Mouse (Mus musculus) thymus, postnatal 25 days (tissue): ENCODE results near the gene Ptprm.

Experiments used
- DNase-seq: peaks from one replicate; pipeline ENCODE4 v3.0.0; 2022

Ptprm gene

GRCm38 (mm10) chr17:67277124-67277910, 76.9 kb downstream of the Ptprm start:
- DNase-seq: no peak

GRCm38 (mm10) chr17:67274531-67275094, 79.6 kb downstream of the Ptprm start:
- DNase-seq: peak; percentile 3

GRCm38 (mm10) chr17:67272928-67273327, 81.3 kb downstream of the Ptprm start:
- no peak for DNase-seq

- no peak for DNase-seq
Observed at GRCm38 (mm10) chr17:67268475-67269080, 85.7 kb downstream of the Ptprm start.

GRCm38 (mm10) chr17:67266270-67266669, 88.0 kb downstream of the Ptprm start:
- DNase-seq: no peak

- DNase-seq: no peak
Observed at GRCm38 (mm10) chr17:67265520-67265919, 88.7 kb downstream of the Ptprm start.

- DNase-seq: no peak
Observed at GRCm38 (mm10) chr17:67264716-67265115, 89.5 kb downstream of the Ptprm start.

- DNase-seq: no peak
Observed at GRCm38 (mm10) chr17:67263024-67263423, 91.2 kb downstream of the Ptprm start.

GRCm38 (mm10) chr17:67260016-67260415, 94.2 kb downstream of the Ptprm start:
- DNase-seq: no peak

- no peak for DNase-seq
Observed at GRCm38 (mm10) chr17:67257780-67258179, 96.5 kb downstream of the Ptprm start.

- DNase-seq: no peak
Observed at GRCm38 (mm10) chr17:67256171-67256570, 98.1 kb downstream of the Ptprm start.

- DNase-seq: no peak
Observed at GRCm38 (mm10) chr17:67253445-67253844, 100.8 kb downstream of the Ptprm start.

GRCm38 (mm10) chr17:67252992-67253391, 101.3 kb downstream of the Ptprm start:
- no peak for DNase-seq

- DNase-seq: no peak
Observed at GRCm38 (mm10) chr17:67245273-67245875, 108.9 kb downstream of the Ptprm start.

- DNase-seq: no peak
Observed at GRCm38 (mm10) chr17:67242774-67243495, 111.3 kb downstream of the Ptprm start.

- no peak for DNase-seq
Observed at GRCm38 (mm10) chr17:67241951-67242773, 112.1 kb downstream of the Ptprm start.

- no peak for DNase-seq
Observed at GRCm38 (mm10) chr17:67238866-67239265, 115.4 kb downstream of the Ptprm start.

GRCm38 (mm10) chr17:67237407-67237806, 116.8 kb downstream of the Ptprm start:
- DNase-seq: no peak

- no peak for DNase-seq
Observed at GRCm38 (mm10) chr17:67233063-67233462, 121.2 kb downstream of the Ptprm start.

- no peak for DNase-seq
Observed at GRCm38 (mm10) chr17:67226991-67227390, 127.3 kb downstream of the Ptprm start.

- DNase-seq: no peak
Observed at GRCm38 (mm10) chr17:67215326-67215725, 138.9 kb downstream of the Ptprm start.

- DNase-seq: no peak
Observed at GRCm38 (mm10) chr17:67213711-67214110, 140.5 kb downstream of the Ptprm start.
